Mouse (Mus musculus) urinary bladder, postnatal 4 days (tissue): ENCODE data around the gene Uba52.
"Not testable (repeated sequence)": the region's sequence is repeated elsewhere in the genome, so short reads cannot be mapped to it uniquely, and the experiment has no call there.

Experiments used
- DNase-seq, 2 experiments: peaks; one replicate each; pipeline ENCODE4 v3.0.0; 2021 to 2022; ENCODE audit warnings: low spot score in 2 of 2

Uba52 gene

DNA sequence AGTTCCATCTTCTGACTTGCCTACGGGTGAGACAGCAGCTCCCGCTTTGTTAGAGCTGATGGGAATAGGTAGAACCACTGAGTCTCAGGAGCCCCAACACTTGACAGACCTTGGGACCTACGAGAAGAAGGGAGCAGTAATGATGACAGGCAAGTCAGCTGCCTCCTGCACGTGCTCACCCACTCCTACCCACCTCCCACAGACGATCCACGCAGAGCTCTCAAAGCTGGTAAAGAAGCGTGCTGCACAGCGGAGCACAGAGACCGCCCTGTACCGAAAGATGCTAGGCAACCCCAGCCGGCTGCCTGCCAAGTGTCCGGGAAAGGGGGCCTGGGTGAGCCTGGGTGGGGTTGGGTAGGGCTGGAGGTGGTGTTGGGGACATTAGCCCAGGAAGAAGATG is 23.7 kb upstream of the Uba52 start:
- peak in 1 of 2 experiments; percentile 51 for DNase-seq

DNA sequence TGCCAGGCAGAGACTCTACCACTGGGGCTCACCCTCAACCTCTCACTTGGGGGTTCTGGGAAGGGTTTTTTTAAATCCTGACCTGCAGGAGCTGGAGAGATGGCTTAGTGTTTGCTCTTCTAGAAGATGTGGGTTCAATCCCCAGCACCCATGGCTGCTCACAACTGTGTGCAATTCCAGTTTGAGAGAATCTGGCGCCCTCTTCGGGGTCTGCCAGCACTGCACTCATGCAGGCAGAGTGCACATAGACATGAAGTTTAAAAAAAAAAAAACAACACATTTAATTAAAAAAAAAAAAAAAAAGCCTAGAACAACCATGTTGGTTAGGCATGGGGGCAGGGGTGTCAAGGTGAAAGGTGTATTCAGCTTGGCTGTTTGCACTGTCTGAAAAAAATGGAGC is 19.7 kb upstream of the Uba52 start:
- DNase-seq: no peak

DNA sequence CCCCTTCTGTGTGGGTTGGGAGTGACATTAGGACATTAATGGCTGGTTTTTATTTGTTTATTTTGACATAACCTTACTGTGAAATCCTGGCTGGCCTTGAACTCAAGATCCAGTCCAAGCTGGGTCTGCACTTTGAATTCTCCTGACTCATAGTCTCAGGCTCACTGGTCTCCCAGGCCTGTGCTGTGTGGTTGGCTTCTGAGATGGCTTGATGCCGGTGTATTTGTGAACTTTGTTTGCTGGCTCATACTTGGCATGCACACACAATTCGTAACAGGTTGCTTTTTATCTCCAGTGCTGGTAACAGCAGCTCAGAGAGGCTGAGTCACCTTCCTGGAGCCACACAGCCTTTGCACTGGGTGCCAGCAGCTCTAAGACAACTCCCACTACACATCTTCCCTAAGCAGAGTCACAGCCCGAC is 19.1 kb upstream of the Uba52 start:
- DNase-seq: no peak

DNA sequence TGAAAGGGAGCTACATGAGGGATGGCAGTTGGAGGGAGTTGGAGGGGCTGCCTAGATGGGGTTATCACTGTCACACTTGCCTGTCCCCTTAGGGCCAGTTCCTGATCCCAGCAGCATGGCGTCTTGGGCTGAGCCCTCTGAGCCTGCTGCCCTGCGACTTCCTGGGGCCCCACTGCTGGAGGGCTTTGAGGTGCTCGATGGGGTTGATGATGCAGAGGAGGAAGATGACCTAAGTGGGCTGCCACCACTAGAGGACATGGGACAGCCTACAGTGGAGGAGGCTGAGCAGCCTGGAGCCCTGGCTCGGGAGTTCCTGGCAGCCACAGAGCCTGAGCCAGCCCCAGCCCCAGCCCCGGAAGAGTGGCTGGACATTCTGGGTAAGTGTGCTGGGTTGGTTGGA is 18.7 kb upstream of the Uba52 start:
- no peak for DNase-seq

DNA sequence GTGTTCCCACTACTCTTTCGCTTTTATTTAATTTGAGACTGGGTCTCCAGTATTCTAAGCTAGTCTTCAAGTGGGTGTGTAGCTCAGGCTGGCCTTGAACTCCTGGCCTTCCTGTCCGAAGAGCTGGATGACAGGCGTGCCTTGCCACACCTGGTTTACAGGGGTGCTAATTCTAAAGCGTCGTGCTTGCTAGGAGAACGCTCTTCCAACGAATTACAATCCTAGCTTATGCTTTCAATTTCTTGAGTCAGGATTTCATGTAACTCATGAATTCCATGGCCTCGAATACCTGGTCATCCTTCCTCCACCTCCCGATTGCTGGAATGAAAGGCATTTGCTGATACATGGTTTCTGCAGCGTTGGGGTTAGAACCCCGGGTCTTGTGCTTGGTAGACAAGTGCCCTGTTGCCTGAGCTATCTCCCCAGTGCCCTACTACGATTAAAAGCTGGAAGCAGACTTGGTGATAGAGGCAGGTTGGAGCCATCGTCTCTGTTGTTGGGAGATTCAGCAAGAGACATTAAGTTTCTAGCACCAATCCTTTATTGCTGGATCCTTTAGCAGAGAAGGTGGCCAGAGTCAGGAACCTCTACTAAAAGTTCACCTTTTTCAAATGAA is 17.7 kb upstream of the Uba52 start:
- DNase-seq: no peak

DNA sequence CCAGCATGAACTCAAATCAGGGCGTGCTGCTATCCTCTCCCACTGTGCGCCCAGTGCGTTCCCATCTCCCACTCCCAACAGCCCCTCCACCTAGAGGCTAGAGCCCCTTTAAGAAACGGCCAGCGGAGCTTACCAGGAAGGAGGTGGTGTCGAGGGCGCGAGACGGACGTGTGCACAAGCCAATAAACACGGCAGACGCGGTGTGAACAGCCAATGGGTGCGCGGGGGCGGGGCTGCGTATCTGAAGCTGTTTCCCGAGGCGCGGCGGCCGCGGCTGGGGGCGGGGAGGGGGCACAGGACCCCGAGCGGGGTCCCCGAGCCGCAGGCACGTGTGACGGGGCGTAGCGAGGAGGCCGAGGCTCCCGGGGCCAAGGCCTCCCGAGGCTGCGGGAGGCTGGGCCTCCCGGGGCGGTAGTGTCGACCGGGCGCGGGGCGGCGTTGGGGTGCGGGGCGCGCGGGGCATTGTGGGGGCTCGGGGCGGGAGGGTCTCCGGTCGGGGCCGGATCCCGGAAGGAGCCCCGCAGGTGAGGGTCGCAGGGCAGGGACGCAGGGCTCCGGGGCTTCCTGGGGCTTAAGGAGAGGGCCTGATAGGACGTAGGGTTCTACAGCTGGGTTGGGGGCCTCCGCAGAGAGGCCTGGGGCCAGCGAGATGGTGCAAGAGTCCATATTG is 17.0 kb upstream of the Uba52 start, which contains the start of the genes Fkbp8 and Kxd1:
Gene Fkbp8 (plus strand): TSS at position 213 of the 670 bp plus-strand sequence.
Gene Kxd1 (minus strand): TSS at position 445 of the 670 bp plus-strand sequence.
- DNase-seq: peak; percentile 96 to 97

DNA sequence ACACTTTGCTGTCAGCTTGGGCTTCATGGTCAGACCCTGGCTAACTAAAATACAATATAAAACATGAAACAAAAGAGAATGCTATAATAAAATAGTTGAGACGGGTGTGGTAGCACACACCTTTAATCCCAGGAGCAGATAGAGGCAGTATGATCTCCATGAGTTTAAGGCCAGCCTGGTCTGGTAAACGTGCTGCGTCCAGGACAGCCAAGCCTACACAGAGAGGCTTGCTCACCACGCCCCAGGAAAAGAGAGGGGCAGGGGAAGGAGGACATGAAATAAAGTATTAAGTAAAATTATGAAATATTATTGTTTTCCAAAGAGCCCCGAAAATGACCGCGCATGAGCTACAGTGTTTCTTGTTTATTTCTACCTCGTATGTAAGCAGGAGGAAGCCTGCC is 16.5 kb upstream of the Uba52 start:
- no peak for DNase-seq

DNA sequence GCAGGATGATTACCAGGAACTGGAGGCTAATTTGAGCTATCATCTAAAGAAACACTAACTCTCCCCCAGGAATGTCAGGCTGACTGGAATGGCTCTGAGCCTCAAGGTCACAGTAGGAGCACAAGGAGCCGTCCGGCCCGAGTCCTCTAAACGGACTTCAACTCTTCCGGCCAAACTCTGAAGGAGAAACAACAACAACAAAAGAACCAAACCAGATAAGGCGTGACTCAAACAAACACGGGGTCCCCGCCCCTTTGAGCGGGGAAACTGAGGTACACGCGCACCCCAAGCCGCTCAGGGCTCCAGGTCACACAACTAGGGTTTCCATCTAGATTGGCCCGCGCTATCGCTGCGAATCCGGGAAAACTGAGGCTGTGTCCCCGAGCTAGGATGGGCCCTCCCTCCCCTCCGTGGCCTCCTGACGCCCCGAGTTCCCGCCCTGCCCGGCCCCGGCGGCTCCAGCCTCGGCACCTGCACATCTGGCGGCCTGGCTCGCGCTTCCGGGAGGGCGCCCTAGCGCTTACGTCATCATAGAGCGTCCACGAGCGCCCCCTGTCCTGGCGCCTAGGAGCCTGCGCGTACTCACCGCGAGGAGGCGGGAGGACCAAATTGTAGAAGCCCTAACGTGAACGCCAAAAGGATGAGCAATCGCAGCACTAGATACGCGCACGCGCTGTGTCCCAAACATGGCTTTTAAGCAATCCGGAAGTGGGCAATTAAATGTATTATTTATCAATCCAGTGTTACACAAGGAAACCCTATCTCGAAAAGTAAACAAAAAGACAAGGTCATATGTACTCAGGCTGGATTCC is 12.2 kb upstream of the Uba52 start:
- DNase-seq: peak; percentile 94 to 95

DNA sequence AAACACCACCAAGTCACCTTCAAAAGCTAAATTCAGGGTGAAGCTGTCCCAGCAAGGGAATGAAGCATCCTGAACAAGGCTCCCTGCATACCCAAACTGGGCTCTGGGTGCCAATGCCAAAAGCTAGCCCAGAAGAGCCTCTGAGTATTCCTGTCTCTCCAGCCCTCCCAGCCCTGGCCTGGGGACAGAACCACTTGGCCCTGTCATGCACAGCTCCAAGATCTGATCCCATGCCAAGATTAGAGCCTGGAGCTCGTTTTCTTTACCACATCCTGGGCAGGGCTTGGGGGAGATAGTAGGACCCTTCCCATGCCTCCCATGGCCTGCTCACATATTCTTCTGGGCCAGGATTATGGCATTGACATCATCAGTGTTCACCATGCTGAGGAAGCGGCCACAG is 9.0 kb upstream of the Uba52 start:
- DNase-seq: no peak

DNA sequence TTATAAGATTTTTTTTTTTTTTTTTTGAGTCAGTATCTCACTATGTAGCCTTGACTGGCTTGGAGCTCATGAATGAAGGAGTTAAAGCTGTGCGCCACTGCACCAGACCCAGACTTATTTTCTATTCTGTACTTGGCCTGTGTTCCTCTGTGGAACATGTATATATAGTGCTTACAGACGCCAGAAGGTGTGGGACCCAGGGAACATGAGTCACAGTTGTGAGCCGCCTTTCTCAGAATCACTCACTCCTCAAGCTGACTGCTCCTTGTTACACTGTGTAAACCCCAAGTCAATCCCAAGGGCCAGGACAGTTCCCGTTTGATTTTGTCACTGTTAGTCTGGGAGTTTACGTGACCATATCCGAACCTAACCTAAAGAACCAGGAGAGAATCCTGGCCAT is 8.4 kb upstream of the Uba52 start:
- no peak for DNase-seq

DNA sequence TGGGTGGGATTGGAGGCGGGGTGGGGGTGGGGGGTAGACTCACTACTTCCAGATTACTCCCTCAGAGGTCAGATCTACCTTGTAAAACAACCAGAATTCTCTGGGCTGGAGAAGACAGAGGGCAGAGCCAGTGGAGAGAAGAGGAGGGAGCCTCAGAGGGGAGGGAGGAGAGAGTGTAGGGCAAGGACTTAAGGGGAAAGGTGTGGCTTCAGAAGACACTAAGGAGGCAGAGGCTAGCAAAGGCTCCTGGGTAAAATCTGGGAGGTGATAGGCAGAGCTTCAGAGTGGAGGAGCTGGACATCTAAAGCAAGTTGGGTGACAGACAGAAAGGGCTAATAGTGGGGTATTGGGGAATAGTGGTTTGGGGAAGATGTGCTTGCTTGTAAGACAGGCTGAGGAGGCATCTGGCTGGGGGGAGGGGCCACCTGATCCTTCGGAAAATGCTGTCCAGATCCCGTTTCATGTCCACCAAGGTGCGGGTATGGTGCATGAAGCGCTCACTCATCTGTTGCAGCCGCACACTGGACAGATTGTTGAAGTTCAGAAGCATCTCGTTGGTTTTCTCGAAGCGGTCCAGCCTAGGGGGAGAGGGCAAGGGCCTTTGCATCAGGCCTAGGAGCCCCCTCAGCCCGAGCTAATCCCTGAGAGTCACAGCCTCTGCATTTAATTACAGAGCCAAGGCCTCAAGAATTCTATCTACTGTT is 7.5 kb upstream of the Uba52 start:
- peak in 1 of 2 experiments; percentile 51 for DNase-seq

DNA sequence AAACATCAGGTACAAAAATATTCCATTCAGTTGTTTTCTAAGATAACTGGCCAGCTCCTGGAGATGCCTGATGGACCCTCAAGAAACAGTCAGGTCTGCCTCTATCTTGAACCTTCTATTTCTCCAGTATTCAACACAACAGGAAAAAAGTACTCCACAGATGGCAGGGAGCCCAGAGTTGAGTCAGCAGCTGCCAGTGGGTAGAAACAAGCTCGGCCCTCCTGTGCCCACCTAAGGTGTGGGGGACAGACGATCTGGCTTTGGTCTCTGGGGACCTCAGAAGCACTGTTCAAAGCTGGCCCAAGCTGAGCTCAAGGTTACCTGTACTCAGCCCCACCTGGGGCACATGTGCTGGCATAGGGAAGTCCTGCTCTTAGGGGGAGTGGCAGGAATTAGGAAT is 2.8 kb upstream of the Uba52 start:
- no peak for DNase-seq

DNA sequence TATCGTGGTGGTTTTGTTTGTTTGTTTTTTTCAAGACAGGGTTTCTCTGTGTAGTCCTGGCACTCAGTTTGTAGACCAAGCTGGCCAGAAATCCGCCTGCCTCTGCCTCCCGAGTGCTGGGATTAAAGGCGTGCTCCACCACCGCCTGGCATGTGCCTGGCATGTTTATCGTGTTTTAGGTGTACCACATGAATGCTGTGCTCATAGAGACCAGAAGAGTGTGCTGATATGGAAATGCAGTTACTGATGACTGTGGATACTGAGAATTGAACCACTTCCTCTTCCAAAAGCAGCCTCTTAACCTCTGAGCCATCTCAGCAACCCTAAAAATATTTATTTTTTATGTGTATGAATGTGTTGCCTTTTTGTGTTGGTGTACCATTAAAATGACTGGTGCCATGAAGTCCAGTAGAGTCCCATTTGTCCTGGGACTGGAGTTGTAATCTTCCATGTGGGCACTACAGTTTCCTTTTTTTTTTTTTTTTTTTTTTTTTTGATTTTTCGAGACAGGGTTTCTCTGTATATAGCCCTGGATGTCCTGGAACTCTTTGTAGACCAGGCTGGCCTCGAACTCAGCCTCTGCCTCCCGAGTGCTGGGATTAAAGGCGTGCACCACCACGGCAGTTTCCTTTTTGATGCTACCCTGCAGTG is 1.8 kb upstream of the Uba52 start:
- DNase-seq: no peak

DNA sequence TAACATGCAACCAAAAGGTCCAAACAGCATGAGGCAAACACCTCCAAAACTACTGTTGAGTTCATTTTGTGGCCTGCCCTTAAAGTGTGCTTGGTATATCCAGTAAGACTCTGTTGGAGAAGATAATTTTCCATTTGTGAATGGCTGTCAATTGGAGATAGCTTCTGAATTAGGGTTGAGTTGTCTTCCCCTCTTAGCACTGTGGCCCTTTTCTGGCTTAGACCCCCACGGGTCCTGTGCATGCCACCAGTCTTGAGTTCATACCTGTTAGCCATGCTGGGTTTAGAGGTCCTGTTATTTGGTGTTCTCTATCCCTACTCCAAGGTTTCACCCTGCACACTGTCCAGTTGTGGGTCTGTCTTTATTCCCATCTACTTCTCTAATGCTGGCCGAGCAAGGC is 1.2 kb upstream of the Uba52 start:
- DNase-seq: no peak

DNA sequence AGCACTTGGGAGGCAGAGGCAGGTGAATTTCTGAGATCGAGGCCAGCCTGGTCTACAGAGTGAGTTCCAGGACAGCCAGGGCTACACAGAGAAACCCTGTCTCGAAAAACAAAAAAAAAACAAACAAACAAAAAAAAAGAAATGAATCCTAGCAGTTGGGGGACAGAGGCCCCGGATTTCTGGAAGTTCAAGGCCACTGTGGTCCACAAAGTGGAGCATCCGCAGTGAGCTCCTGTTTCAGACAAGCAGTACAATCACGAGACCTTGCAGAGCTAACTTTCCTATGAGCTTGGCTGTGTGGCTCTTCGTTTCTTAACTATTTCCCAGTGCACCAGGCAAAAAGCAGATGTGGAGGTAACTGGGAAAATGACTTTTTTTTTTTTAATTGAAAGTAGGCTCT is 573 bp upstream of the Uba52 start:
- DNase-seq: not testable (repeated sequence)

DNA sequence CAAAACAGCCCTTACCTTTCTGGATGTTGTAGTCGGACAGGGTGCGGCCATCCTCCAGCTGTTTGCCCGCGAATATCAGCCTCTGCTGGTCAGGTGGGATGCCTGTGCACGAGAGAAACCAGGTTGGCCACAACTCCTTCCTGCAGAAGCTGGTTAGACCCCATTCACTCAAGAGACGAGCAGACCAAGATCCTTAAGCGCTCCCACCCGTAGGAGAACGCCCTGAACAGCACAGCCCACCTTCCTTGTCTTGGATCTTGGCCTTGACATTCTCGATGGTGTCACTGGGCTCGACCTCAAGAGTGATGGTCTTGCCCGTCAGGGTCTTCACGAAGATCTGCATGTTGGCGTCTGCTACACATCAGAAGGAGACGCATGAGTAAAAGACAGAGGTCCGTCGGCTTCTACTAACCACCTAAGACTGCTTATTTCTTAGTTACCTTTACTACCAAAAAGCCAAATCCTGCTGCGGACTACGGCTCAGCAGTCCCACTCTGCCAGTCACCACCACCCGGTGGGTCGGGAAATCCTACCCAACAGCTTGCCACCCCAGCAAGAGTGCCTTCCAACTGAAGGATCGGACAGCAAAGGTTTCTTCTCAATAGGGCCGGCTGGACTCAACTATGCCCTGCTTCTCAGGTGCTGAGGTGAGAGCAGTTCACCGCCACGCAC is 1.2 kb downstream of the Uba52 start:
- no peak for DNase-seq

DNA sequence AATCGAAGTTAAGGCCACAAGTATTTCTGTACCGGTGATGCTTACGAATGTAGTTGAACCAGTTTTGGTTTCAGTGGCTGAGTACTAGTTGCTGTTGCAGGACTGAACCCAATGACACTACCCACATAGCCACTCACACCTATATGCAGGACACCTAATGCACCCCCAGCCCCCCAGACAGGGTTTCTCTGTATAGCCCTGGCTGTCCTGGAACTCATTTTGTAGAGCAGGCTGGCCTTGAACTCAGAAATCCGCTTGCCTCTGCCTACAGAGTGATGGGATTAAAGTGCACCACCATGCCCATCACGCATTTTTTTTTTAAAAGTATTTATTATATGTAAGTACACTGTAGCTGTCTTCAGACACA is 3.6 kb downstream of the Uba52 start:
- DNase-seq: no peak

DNA sequence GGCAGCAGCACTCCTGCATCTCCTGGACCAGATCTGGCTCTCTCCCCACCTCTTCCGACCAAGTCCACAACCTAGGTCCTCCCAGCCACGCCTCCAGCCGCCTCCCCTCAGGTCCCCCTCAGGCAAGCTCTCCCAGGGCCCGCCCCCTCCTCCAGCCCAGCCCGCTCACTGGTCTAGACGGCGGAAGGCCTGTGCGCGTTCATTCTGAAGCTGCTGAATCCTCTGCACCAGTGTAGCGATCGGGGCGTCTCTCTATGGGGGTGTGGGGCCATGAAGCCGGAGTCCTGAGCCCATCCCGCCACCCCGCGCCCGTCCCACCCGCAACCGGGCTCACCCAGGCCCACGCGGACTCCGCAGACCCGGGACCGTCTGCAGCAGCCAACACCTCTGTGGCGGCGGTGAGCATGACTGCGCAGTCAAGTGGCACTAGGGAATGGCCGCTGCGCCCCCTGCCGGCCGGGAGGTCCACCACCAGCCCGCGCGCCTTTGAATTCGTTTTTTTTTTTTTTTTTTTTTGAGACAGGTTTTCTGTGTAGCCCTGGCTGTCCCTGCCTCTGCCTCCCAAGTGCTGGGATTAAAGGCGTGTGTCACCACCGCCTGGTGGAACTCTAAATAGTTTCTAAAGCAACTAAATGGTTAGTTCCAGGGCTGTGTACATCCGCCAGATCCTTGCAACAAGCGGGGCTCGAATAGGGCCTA is 4.1 kb downstream of the Uba52 start, which contains the start of gene Rex1bd:
Gene Rex1bd (minus strand): TSS at position 425 of the 699 bp plus-strand sequence.
- DNase-seq: peak; percentile 92

DNA sequence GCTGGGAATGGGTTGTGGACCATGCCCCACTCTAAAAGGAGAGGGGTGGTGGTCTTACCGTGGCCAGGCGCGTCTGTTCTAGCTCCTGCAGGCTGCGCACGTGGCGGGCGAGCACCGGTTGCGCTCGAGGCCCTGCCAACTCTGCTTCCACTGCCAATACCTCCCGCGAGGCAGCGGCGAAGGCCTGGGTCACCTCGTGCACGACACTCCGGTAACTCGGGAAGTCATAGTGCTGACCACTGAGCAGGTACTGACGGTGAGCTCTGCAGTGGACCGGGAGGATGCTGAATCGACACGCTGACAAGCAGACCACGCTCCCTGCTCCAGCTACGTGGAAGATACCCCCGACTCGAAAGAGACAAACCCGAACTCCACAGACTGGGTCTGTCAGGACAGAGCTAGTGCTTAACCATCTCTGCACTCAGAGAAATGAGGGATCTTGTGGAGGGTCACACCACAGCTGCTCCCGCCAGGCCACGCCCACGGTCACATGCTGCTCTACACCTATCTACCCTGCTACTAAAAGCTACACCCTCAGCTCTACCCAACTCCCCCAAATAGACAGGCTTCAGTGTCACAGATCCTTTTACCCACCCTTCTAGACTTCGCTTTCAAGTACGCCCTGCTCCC is 4.8 kb downstream of the Uba52 start:
- no peak for DNase-seq

DNA sequence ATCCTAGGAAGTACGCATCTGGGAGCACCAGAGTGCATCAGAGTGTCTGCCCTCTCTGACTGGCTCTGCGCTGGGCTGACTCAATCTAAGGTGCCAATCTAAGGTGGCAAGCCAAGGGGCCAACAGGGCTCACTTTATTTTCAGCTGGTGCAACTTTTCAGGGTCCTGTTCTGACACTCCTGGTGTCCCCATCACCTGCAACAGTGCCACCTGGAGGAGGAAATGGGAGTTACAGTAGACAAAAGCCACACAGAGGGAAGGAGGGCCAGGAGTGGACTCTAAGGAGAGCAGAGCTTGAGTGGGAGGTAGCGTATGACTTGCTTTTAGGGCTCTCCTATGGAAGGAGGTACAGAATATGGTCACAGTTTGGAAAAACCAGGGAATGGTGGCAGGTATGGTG is 5.8 kb downstream of the Uba52 start:
- DNase-seq: peak; percentile 54 to 80
